Mouse (Mus musculus) midbrain, postnatal 0 days (tissue): ENCODE measurements around the gene Ccdc62. TPM values are rescaled to one million over a fixed set of nuclear protein-coding genes. Genes with fewer than 3 reads are reported as not detected.

ENCODE experiments used
- ATAC-seq: fragments of 200-750 bp; cut with Nextera tagmentation; 2 replicates; pipeline ENCODE4 v1.8.0; 2017; ENCODE audit warnings: moderate number of reproducible peaks, mild to moderate bottlenecking, moderate TSS enrichment, moderate library complexity; ENCODE audit not compliant: low FRiP score
- DNase-seq: peaks from one replicate; pipeline ENCODE4 v3.0.0-alpha.2; 2015; ENCODE audit warnings: low spot score
- H3K27ac ChIP-seq: fragments of 300-500 bp; sonication (generic); 2 replicates; pipeline ENCODE4 v1.5.1; 2014; ENCODE audit warnings: low read depth, mild to moderate bottlenecking, low read length, mixed read lengths
- H3K27me3 ChIP-seq: fragments of 300-500 bp; sonication (generic); 2 replicates; pipeline ENCODE4 v1.6.1; 2014; ENCODE audit warnings: low read length, control low read depth, mixed read lengths; ENCODE audit not compliant: insufficient read depth
- H3K36me3 ChIP-seq: fragments of 300-500 bp; sonication (generic); 2 replicates; pipeline ENCODE4 v1.6.1; 2014; ENCODE audit warnings: low read length, control low read depth, mixed read lengths; ENCODE audit not compliant: insufficient read depth
- H3K4me1 ChIP-seq: fragments of 300-500 bp; sonication (generic); 2 replicates; pipeline ENCODE4 v1.6.1; 2014; ENCODE audit warnings: mild to moderate bottlenecking, control low read depth, antibody characterized with exemption, low read length, mixed read lengths; ENCODE audit not compliant: insufficient read depth
- H3K4me2 ChIP-seq: fragments of 300-500 bp; sonication (generic); 2 replicates; pipeline ENCODE4 v1.6.1; 2014; ENCODE audit warnings: low read depth, mild to moderate bottlenecking, low read length, mixed read lengths; ENCODE audit not compliant: poor library complexity, severe bottlenecking
- H3K4me3 ChIP-seq: fragments of 300-500 bp; sonication (generic); 2 replicates; pipeline ENCODE4 v1.5.1; 2014; ENCODE audit warnings: low read depth, mild to moderate bottlenecking, low read length, moderate library complexity
- H3K9ac ChIP-seq: fragments of 300-500 bp; sonication (generic); replicated peaks from 2 replicates; pipeline ENCODE4 v1.6.1; 2014; ENCODE audit warnings: mild to moderate bottlenecking, low read length, moderate library complexity, mixed read lengths; ENCODE audit not compliant: poor library complexity, severe bottlenecking
- H3K9me3 ChIP-seq: fragments of 300-500 bp; sonication (generic); 2 replicates; pipeline ENCODE4 v1.6.1; 2016; ENCODE audit warnings: low read length, control low read depth
- CTCF ChIP-seq: IDR thresholded peaks from 2 replicates; pipeline ENCODE4 v1.5.1; 2016; ENCODE audit warnings: antibody characterized with exemption, mild to moderate bottlenecking
- WGBS: fragments of 180-500 bp; shearing (Covaris S2); extraction: QIAGEN DNeasy Blood & Tissue Kit; methylation state at CpG from one replicate; pipeline ENCODE4 v1.1.7; 2014; 5-methylcytosine and 5-hydroxymethylcytosine counted together
- polyA plus RNA-seq: library from polyadenylated mRNA; unstranded; fragments of >200 nt; fragmentation: Nextera tagmentation; extraction: Ambion mirVana; gene quantifications from 2 replicates; pipeline ENCODE4 v1.2.1, GENCODE M21; 2015
- total RNA-seq: library from RNA; depleted of rRNA; stranded (reverse); fragments of >200 nt; gene quantifications from 2 replicates; pipeline ENCODE4 v1.2.3, GENCODE M21; 2014

The Ccdc62 gene
- total and polyA plus RNA-seq, 2 experiments from 2014 or later, result 0.27 to 2.9 TPM

GRCm38 (mm10) chr5:123997211-123997751 lies 66.8 kb downstream of the Ccdc62 start:
- ATAC-seq, result no peak
- H3K27me3 ChIP-seq, result no peaks in the 10 kb centered on the region
- WGBS, result 81% methylated on average over 24 of the region's 24 CpGs
- no peak overlapping the region for H3K9ac ChIP-seq
- no peaks in the 10 kb centered on the region for H3K4me1 ChIP-seq
- H3K36me3 ChIP-seq, result peaks cover 32% of the 10 kb centered on the region
- DNase-seq, result peak; percentile 64
- no peaks in the 10 kb centered on the region for H3K9me3 ChIP-seq
- no peak overlapping the region for H3K27ac ChIP-seq
- TF ChIP-seq CTCF, result no peak
- H3K4me3 ChIP-seq, result no peak overlapping the region
- H3K4me2 ChIP-seq, result no peak overlapping the region

- H3K9me3 ChIP-seq, result no peaks in the 10 kb centered on the region
- H3K27me3 ChIP-seq, result no peaks in the 10 kb centered on the region
- DNase-seq, result no peak
- H3K4me3 ChIP-seq, result no peak overlapping the region
- no peak for TF ChIP-seq CTCF
- H3K4me2 ChIP-seq, result no peak overlapping the region
- H3K36me3 ChIP-seq, result peaks cover 35% of the 10 kb centered on the region
- H3K4me1 ChIP-seq, result no peaks in the 10 kb centered on the region
- WGBS, result 69% methylated on average over 14 of the region's 16 CpGs
- no peak overlapping the region for H3K9ac ChIP-seq
- no peak for ATAC-seq
- H3K27ac ChIP-seq, result no peak overlapping the region
Observed at GRCm38 (mm10) chr5:123997811-123998210, 67.3 kb downstream of the Ccdc62 start.

GRCm38 (mm10) chr5:123998370-123998769 lies 67.9 kb downstream of the Ccdc62 start:
- no peak for TF ChIP-seq CTCF
- no peak for DNase-seq
- 89% methylated on average over 10 of the region's 10 CpGs for WGBS

GRCm38 (mm10) chr5:124000824-124001223 lies 70.3 kb downstream of the Ccdc62 start:
- Histone ChIP-seq H3K36me3 (peaks cover 51% of the 10 kb centered on the region), H3K9ac (no peak overlapping the region), H3K27ac (no peak overlapping the region), H3K4me3 (no peak overlapping the region), H3K4me1 (no peaks in the 10 kb centered on the region), H3K27me3 (no peaks in the 10 kb centered on the region), H3K9me3 (no peaks in the 10 kb centered on the region), H3K4me2 (no peak overlapping the region)
- ATAC-seq (peak; percentile 39), DNase-seq (peak; percentile 92)
- 12% methylated on average over 7 of the region's 7 CpGs for WGBS
- peak; percentile 99 for TF ChIP-seq CTCF

More at GRCm38 (mm10) chr5:123998370-123998769, 67.9 kb downstream of the Ccdc62 start:
- Histone ChIP-seq H3K36me3 (peaks cover 37% of the 10 kb centered on the region), H3K27ac (no peak overlapping the region), H3K4me2 (no peak overlapping the region), H3K9me3 (no peaks in the 10 kb centered on the region), H3K27me3 (no peaks in the 10 kb centered on the region), H3K4me3 (no peak overlapping the region), H3K4me1 (no peaks in the 10 kb centered on the region), H3K9ac (no peak overlapping the region)
- ATAC-seq, result no peak

GRCm38 (mm10) chr5:124001274-124001673 lies 70.8 kb downstream of the Ccdc62 start:
- no peak overlapping the region for H3K4me2 ChIP-seq
- H3K36me3 ChIP-seq, result peaks cover 53% of the 10 kb centered on the region
- ATAC-seq (no peak), DNase-seq (no peak)
- no peaks in the 10 kb centered on the region for H3K4me1 ChIP-seq
- no peaks in the 10 kb centered on the region for H3K27me3 ChIP-seq
- H3K9me3 ChIP-seq, result no peaks in the 10 kb centered on the region
- 61% methylated on average over 9 of the region's 9 CpGs for WGBS
- H3K27ac ChIP-seq, result no peak overlapping the region
- H3K9ac ChIP-seq, result no peak overlapping the region
- no peak overlapping the region for H3K4me3 ChIP-seq
- TF ChIP-seq CTCF, result no peak

- peak; percentile 77 for DNase-seq
- no peak for TF ChIP-seq CTCF
- no peak overlapping the region for H3K9ac ChIP-seq
- peak overlapping the region; percentile 26; the same call in 1 of the 2 replicates for H3K27ac ChIP-seq
- WGBS, result 55% methylated on average over 2 of the region's 2 CpGs
- no peak overlapping the region for H3K4me2 ChIP-seq
- no peaks in the 10 kb centered on the region for H3K27me3 ChIP-seq
- ATAC-seq, result peak; percentile 20; the same call in 1 of the 2 replicates
- H3K36me3 ChIP-seq, result peaks cover 58% of the 10 kb centered on the region
- no peaks in the 10 kb centered on the region for H3K9me3 ChIP-seq
- no peaks in the 10 kb centered on the region for H3K4me1 ChIP-seq
- H3K4me3 ChIP-seq, result no peak overlapping the region
Observed at GRCm38 (mm10) chr5:124002876-124003275, 72.4 kb downstream of the Ccdc62 start.
